Mouse (Mus musculus) lung, postnatal 0 days (tissue): ENCODE results near the gene Cdh26.

Experiments used
- CTCF ChIP-seq: IDR thresholded peaks from 2 replicates; pipeline ENCODE4 v1.5.1; 2016; ENCODE audit warnings: antibody characterized with exemption, mild to moderate bottlenecking
- EP300 ChIP-seq: IDR thresholded peaks from 2 replicates; pipeline ENCODE4 v1.6.1; 2016; ENCODE audit warnings: antibody characterized with exemption, mild to moderate bottlenecking, control low read depth

DNA sequence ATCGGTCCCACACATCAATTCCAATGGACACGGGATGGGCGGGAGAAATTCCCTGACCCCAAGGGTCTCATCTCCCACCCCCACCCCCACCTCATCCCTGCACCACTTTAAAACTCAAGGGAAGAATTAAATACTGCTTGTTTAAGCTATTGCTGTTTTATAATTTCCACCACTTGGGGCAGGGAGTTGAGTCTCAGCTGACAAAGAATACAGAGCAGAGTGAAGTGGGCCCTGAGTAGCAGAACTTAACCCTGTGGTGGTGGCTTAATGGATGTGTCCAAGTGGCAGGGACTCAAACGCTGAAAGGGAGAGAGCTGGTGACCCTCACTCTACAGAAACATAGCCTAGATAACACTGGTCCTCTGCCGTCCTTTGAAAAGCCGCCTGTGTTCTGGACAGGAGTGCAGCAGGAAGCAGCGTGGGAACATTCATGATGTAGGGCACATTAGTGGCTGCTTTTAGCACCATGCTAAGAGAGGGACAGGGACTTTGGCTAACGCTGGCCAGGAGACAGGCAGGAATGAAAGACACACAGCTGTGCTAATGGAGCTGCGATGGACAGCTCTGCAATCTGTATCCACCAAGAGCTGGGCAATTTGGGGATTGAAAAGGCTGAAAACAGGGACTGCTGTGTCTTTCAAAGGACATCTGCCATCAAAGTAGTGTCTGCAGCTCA, 60.1 kb downstream of the Cdh26 start:
- no peak for TF ChIP-seq CTCF
- no peak for TF ChIP-seq EP300
